Mouse (Mus musculus) heart, embryonic 15.5 days (tissue): Measurements from ENCODE around the gene Nt5dc3. TPM values are rescaled to one million over a fixed set of nuclear protein-coding genes. Genes with fewer than 3 reads are reported as not detected.

Source experiments
- ATAC-seq: fragments of 200-750 bp; cut with Nextera tagmentation; replicated peaks from 2 replicates; pipeline ENCODE4 v1.8.0; 2017; ENCODE audit warnings: low read depth, moderate TSS enrichment; ENCODE audit not compliant: insufficient number of reproducible peaks, insufficient read depth, low FRiP score
- H3K27ac ChIP-seq: fragments of 300-500 bp; sonication (generic); 2 replicates; pipeline ENCODE4 v1.5.1; 2015; ENCODE audit warnings: mild to moderate bottlenecking, inconsistent platforms
- H3K27me3 ChIP-seq: fragments of 300-500 bp; sonication (generic); 2 replicates; pipeline ENCODE4 v1.6.1; 2015; ENCODE audit warnings: inconsistent platforms
- H3K36me3 ChIP-seq: fragments of 300-500 bp; sonication (generic); 2 replicates; pipeline ENCODE4 v1.6.1; 2015; ENCODE audit warnings: mild to moderate bottlenecking, inconsistent platforms
- H3K4me1 ChIP-seq: fragments of 300-500 bp; sonication (generic); replicated peaks from 2 replicates; pipeline ENCODE4 v1.6.1; 2015; ENCODE audit warnings: inconsistent platforms
- H3K4me2 ChIP-seq: fragments of 300-500 bp; sonication (generic); 2 replicates; pipeline ENCODE4 v1.6.1; 2015; ENCODE audit warnings: inconsistent platforms, mild to moderate bottlenecking, moderate library complexity
- H3K4me3 ChIP-seq: fragments of 300-500 bp; sonication (generic); 2 replicates; pipeline ENCODE4 v1.5.1; 2015; ENCODE audit warnings: mild to moderate bottlenecking, inconsistent platforms
- H3K9ac ChIP-seq: fragments of 300-500 bp; sonication (generic); 2 replicates; pipeline ENCODE4 v1.6.1; 2015; ENCODE audit warnings: mild to moderate bottlenecking, inconsistent platforms
- H3K9me3 ChIP-seq: fragments of 300-500 bp; sonication (generic); replicated peaks from 2 replicates; pipeline ENCODE4 v1.6.1; 2016; ENCODE audit warnings: inconsistent platforms
- WGBS: fragments of 180-500 bp; shearing (Covaris S2); methylation state at CpG from one replicate; pipeline ENCODE4 v1.1.7; 2015; ENCODE audit warnings: mixed read lengths; 5-methylcytosine and 5-hydroxymethylcytosine counted together
- polyA plus RNA-seq: library from polyadenylated mRNA; unstranded; fragments of >200 nt; fragmentation: Nextera tagmentation; extraction: Ambion mirVana; gene quantifications from 2 replicates; pipeline ENCODE4 v1.2.1, GENCODE M21; 2015

Nt5dc3 gene
- polyA plus RNA-seq, 1 experiment from 2014 or later = 3.4 TPM

- ATAC-seq = no peak
- no peak overlapping the region for H3K4me2 ChIP-seq
- WGBS = 87% methylated on average over 1 of the region's 1 CpGs
Measured at GRCm38 (mm10) chr10:86886434-86886833, 107.6 kb downstream of the Nt5dc3 start.

More at GRCm38 (mm10) chr10:86886434-86886833, 107.6 kb downstream of the Nt5dc3 start:
- H3K4me3 ChIP-seq = no peak overlapping the region
- no peaks in the 10 kb centered on the region for H3K4me1 ChIP-seq
- H3K36me3 ChIP-seq = no peaks in the 10 kb centered on the region
- H3K9ac ChIP-seq = no peak overlapping the region
- H3K27me3 ChIP-seq = no peaks in the 10 kb centered on the region
- H3K9me3 ChIP-seq = no peaks in the 10 kb centered on the region
- no peak overlapping the region for H3K27ac ChIP-seq

Other genes with a start within 250 kb of the Nt5dc3 start
- gene Hsp90b1, start 73.5 kb upstream of the Nt5dc3 start, polyA plus RNA-seq = 398 and 406 TPM in 2 replicates
- gene Ttc41, start 73.2 kb upstream of the Nt5dc3 start, polyA plus RNA-seq = 1.4 and 1.7 TPM in 2 replicates
- not detected in 2 replicates for gene Gm49358, start 15.0 kb upstream of the Nt5dc3 start, polyA plus RNA-seq
- gene Stab2, start 229.0 kb downstream of the Nt5dc3 start, polyA plus RNA-seq = 0.98 and 0.99 TPM in 2 replicates